Mouse (Mus musculus) spleen, adult 12 weeks (tissue): Measurements from ENCODE around the gene Pcp4l1.
"Not testable (repeated sequence)": the region's sequence is repeated elsewhere in the genome, so short reads cannot be mapped to it uniquely, and the experiment has no call there.

Experiments used
- DNase-seq: peaks from one replicate; pipeline ENCODE4 v3.0.0; 2022; ENCODE audit warnings: low spot score

Gene Pcp4l1

GRCm38 (mm10) chr1:171195887-171196397 lies at the start of gene Pcp4l1:
Gene Pcp4l1, minus strand, starts transcription at chr1:171196268.
- no peak for DNase-seq

- no peak for DNase-seq
These were observed 49.3 kb upstream of the Pcp4l1 start for GRCm38 (mm10) chr1:171245353-171245752.

GRCm38 (mm10) chr1:171241952-171242351 lies 45.9 kb upstream of the Pcp4l1 start:
- DNase-seq, result not testable (repeated sequence)

- DNase-seq, result no peak
These were observed 44.8 kb upstream of the Pcp4l1 start for GRCm38 (mm10) chr1:171240911-171241310.

- DNase-seq, result no peak
These were observed 44.1 kb upstream of the Pcp4l1 start for GRCm38 (mm10) chr1:171239992-171240744.

GRCm38 (mm10) chr1:171238463-171238862 lies 42.4 kb upstream of the Pcp4l1 start:
- DNase-seq, result peak; percentile 34

GRCm38 (mm10) chr1:171237438-171237837 lies 41.4 kb upstream of the Pcp4l1 start:
- DNase-seq, result no peak

GRCm38 (mm10) chr1:171235791-171236190 lies 39.7 kb upstream of the Pcp4l1 start:
- no peak for DNase-seq

GRCm38 (mm10) chr1:171234538-171234937 lies 38.5 kb upstream of the Pcp4l1 start:
- no peak for DNase-seq

- DNase-seq, result no peak
These were observed 38.1 kb upstream of the Pcp4l1 start, which contains the start of gene Fcer1g for GRCm38 (mm10) chr1:171234126-171234525. Gene Fcer1g, minus strand, starts transcription at chr1:171234365.

- DNase-seq, result no peak
These were observed 37.0 kb upstream of the Pcp4l1 start for GRCm38 (mm10) chr1:171232800-171233730.

GRCm38 (mm10) chr1:171232348-171232747 lies 36.3 kb upstream of the Pcp4l1 start:
- DNase-seq, result no peak

GRCm38 (mm10) chr1:171231844-171232243 lies 35.8 kb upstream of the Pcp4l1 start:
- no peak for DNase-seq

GRCm38 (mm10) chr1:171230215-171230614 lies 34.1 kb upstream of the Pcp4l1 start:
- no peak for DNase-seq

- DNase-seq, result no peak
These were observed 33.7 kb upstream of the Pcp4l1 start for GRCm38 (mm10) chr1:171229750-171230149.

GRCm38 (mm10) chr1:171227879-171228278 lies 31.8 kb upstream of the Pcp4l1 start:
- DNase-seq, result no peak

GRCm38 (mm10) chr1:171226780-171227179 lies 30.7 kb upstream of the Pcp4l1 start:
- no peak for DNase-seq

GRCm38 (mm10) chr1:171224857-171225256 lies 28.8 kb upstream of the Pcp4l1 start, which contains the start of gene Apoa2:
Gene Apoa2, plus strand, starts transcription at chr1:171225054.
- DNase-seq, result no peak

GRCm38 (mm10) chr1:171223796-171224195 lies 27.7 kb upstream of the Pcp4l1 start:
- no peak for DNase-seq

GRCm38 (mm10) chr1:171223168-171223567 lies 27.1 kb upstream of the Pcp4l1 start:
- DNase-seq, result no peak

GRCm38 (mm10) chr1:171222238-171223155 lies 26.4 kb upstream of the Pcp4l1 start, which contains the start of gene Tomm40l:
Gene Tomm40l, minus strand, starts transcription at chr1:171222514.
- DNase-seq, result peak; percentile 83
